Mouse (Mus musculus) spleen, postnatal 10 days (tissue): ENCODE results near the gene Ksr2.

ENCODE experiments used
- DNase-seq, 2 experiments: peaks; one replicate each; pipeline ENCODE4 v3.0.0; 2021 to 2022; ENCODE audit warnings: low spot score in 2 of 2

Gene Ksr2

DNA sequence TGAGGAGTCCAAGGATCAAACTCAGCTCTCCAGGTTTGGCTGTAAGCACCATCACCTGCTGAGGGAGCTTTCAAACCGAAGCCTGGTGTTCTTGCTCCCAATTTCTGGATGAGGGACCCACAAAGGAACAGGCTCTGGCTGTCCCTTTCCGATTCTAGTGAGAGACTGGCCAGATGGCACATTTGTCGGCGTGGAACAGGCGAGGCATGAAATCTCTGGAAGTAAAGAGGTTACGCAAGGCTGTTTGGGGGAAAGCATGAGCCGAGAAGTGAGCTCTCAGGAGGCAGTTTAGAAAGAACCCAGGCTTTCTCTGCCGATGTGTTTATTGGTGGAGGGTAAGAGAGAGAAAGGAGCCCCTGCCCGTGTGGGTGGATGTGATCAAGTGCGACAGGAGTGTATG lies 109.2 kb downstream of the Ksr2 start:
- DNase-seq = no peak

DNA sequence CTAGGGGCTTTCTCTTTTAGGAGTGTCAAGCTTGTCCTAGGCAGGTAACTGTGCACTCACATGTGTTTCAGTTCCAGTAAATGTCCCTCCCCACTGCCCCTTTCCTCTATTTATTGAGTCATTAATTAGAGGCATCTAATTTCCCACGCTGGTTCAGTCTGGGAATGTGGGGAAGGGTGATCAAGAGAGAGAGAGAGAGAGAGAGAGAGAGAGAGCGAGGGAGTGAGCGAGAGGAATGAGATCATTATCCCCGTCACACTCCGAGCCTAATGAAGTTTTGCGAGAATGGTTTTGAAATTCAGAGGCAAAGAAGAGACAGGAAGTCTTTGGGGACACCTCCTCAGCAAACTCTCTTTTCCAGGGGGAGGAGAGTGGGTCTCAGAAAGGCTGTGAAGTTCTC lies 117.2 kb downstream of the Ksr2 start:
- no peak for DNase-seq

DNA sequence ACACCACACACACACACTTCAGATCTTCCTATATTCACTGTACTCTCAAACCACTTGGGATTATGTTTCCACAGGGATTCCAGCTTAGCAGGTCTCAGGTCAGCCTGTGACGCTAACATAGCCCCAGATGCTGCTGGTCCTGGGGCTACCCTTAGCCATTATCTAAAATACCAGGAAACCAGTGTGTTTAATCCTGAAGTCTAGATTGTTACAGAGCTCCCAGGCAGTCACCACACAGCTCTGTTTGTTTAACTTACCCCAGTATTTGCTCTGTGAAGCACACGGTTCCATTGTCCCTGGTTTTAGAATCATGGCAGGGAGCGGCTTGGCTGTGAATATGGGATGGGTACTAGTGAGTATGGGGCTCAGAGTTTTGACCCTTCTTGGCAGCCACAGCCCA lies 125.4 kb downstream of the Ksr2 start:
- no peak for DNase-seq

DNA sequence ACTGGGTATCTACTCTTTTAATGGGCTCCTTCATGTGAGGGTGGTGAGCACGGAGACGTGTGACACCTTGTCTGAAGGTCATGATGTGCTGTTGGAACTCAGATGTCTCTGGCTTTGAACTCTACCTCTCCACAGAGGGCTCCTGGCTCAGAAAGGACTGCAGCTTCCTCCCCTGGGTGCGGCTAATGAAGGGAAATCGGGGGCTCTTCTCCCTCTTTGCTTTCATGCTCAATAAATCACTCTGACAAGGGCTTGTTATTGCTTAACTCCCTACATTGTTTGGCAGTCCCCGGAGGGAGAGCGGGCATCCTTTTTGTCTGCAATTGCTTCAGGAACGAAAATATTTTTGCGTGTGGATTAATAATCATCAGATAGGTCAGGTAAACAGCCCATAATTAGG lies 127.9 kb downstream of the Ksr2 start:
- no peak for DNase-seq

DNA sequence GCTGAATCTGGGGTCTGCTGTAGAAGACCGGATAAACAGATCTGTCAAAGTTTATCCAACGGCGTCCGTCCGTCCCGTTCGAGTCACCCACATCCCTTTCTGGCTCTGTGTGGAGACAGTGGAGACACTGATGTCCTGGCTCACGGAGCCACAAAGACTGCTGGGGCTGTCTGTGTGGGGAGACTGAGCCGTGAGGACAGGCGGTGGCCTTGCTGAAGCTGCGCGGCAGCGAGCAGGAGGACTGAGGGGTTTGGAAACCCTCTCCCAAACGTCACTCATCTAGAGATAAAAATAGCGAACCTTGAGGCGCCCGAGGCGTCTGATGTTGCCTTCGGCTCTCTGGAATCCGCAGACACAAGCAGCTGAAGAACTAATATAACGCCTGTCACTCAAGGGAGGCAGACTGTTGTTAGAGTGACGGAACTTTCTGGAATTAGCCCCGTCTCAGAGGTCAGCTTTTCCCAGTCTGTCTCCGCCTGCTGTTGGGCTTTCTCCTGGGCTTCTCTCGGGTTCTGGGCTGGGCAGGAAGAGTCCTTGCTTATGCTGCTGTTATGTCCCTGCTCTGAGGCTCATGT lies 133.0 kb downstream of the Ksr2 start:
- DNase-seq = no peak

DNA sequence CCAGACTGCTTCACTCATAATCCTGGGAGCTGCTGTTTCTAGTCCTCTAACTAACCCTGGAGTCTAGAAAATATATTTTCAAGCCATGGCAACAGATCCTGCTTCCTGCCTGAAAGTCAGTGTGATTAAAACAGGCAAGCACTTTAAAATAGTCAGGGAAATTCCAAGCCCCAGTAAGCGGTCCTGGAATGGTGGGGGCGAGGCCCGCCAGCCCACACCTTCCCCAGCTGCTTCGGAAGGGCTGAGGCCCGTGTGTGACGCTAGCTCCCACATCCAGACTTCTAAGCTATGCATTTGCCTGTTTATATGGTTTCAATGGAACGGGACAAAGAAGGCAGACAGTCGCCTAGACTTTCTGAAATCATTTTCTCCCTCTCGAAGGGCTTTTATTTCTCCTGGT lies 137.2 kb downstream of the Ksr2 start:
- DNase-seq = no peak

DNA sequence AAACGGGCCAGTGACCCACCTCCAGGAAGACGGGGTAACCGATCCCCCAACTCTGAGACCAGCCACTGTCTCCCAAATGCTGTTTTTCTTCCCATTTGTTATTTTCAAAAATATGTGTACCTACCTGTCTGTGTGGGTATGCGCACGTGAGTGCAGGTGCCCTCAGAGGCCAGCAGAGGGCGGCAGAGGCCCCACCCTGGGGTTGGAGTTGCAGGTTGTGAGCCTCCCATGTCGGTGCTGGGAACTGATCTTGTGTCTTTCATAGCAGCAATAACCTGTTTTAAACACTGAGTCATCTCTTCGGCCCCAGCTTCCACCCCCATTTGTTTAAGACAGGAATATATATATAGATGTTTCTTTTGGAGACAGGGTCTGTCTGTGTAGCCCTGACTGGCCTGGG lies 138.3 kb downstream of the Ksr2 start:
- no peak for DNase-seq

DNA sequence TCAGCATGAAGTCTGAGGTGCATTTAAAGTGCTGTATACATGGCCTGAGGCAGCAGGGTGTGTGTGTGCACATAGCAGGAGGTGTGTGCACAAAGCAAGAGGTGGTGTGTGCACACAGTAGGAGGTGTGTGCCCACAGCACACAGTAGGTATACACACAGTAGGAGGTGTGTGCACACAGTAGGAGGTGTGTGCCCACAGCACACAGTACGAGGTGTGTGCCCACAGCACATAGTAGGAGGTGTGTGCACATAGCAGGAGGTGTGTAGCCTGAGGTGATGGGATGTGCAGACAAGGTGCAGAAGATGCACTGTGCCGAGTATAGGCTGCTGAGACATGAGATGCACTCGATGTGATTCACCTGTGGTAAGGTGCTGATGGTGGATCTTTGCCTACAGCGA lies 140.7 kb downstream of the Ksr2 start:
- no peak for DNase-seq

DNA sequence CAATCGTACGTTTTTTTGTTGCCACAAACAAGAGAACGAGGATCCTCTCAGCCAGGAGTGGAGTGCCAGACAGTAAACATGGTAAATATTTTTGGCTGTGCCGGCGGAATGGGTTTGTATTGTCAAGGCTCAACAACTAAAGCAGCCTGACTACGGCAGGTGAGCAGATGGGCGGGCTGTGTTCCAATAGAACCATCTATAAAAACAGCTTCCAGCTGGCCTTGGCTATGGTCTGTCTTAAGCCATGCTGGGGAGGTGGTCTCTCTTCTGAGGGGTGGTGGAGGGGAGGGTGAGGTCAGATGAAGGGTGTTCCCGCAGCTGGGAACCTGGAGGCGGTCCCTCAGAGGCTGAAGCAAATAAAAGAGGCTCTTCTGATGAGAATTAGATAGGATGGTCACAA lies 142.8 kb downstream of the Ksr2 start:
- DNase-seq = no peak

- DNase-seq = no peak
These were observed 147.3 kb downstream of the Ksr2 start for GRCm38 (mm10) chr5:117561080-117561479.

GRCm38 (mm10) chr5:117566051-117566665 lies 152.4 kb downstream of the Ksr2 start:
- DNase-seq = no peak

DNA sequence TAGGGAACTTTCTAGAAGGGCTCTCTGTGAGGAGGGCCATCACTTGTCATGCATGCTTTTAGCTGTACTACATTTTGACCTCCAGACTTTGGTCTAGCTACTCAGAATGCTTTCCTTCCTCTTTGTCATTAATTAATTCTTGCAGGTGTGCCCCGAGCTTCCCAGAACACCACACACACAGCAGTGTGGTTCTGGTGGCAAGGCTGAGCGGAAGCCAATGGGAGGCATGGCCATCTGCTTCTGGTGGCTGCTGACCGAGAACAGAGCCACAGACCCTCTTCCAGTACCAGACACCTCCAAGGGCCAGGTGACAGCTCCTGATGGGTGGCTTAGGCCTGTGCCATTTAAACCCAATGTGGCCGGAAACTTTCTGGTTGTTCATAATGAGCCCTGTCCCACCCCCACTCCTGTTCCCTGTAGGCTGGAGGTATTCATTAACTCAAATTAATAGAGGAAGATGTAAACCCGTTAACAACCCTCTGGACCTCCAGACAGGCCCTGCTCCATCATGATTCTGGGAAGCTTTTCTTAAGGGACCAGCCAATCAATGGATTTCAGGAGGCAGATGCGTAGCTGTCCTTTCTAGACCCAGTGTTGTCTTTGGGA lies 155.5 kb downstream of the Ksr2 start:
- no peak for DNase-seq

- no peak for DNase-seq
These were observed 158.6 kb downstream of the Ksr2 start for GRCm38 (mm10) chr5:117572428-117572827.

- no peak for DNase-seq
These were observed 161.1 kb downstream of the Ksr2 start for GRCm38 (mm10) chr5:117574894-117575293.

GRCm38 (mm10) chr5:117577598-117577997 lies 163.8 kb downstream of the Ksr2 start:
- no peak for DNase-seq

- no peak for DNase-seq
These were observed 167.9 kb downstream of the Ksr2 start for GRCm38 (mm10) chr5:117581711-117582110.

DNA sequence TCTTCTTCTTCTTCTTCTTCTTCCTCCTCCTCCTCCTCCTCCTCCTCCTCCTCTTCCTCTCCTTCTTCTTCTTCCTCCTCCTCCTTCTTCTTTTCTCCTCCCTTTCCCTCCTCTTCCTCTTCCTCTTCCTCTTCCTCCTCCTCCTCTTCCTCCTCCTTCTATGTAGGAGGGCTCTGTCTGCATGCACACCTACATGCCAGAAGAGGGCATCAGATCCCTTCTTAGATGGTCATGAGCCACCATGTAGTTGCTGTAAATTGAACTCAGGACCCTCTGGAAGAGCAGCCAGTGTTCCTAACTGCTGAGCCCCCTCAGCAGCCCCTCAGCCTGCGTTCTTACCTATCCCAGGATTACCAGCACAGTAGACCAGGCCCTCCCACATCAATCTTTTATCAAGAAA lies 170.6 kb downstream of the Ksr2 start:
- DNase-seq = no peak

DNA sequence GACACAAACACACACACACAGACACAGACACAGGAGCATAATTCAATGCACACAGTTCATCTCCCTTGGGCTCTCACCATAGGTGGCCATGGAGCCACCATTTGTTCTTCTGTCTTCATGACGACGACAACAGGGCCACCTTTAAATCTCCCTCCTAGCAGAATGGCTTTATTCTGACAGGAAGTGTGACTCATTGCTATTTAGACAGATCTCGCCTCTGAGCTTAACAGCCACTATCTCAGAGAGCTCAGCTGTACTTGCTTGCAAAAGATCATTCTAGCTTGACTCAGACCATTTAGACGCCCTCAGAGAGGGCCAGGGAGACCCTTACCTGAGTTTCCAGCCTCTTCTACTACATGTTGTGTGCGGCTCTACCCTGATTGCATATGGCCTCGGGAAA lies 175.5 kb downstream of the Ksr2 start:
- no peak for DNase-seq

DNA sequence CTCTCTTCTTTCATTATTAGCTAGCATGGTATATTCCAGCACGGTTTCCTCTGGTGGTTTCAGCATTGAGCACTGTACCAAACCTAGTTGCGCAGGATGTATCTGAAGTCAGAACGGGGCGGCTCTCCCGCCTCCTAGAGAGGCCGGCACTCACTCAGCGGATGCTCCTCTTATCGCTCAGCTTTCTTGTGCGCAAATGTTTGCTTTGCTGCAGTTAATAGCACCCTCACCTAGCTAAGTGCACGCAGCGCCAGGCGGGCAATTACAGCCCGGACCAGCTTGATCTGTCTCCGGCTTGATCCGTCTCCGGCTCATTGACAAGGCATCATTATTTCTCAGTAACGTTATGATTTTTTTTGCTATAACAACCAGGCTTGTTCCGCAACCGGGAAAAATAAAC lies 179.5 kb downstream of the Ksr2 start:
- DNase-seq = no peak

DNA sequence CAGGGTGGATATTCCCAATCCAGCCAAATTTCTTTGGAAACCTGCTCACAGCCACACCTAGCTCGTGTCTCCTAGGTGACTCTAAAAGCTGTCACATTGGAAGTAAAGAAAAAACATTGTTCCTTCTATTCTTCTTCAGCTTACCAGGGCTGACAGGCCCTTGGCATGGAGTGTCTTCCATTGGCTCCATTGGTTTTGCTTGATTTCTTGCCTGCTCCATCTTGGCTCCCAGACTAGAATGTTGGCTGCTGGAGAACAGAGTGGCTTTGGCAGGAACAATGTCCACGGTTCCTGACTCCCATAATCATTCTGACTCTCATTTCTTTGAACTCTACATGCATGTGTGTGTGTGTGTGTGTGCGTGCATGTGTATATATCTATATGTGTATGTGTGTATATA lies 183.0 kb downstream of the Ksr2 start:
- no peak for DNase-seq

DNA sequence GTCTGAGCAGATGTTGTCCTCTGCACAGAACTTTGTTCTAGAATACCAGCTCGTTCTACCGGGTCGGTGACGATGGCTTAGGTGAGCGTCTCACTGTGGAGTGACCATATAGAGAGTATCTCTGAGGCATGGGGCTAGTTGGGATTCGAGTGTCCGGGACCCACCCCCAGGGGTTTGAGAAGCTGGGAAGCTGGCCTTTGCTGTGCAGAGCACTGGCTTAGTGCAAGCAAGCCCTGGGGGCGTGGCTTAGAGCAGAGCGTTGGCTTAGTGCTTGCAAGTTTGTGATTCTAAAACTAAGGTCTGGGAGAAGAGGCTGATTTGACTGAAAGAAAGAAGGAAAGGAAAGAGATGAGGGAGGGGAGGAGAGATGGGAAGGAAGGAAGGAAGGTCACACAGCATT lies 188.2 kb downstream of the Ksr2 start:
- no peak for DNase-seq

DNA sequence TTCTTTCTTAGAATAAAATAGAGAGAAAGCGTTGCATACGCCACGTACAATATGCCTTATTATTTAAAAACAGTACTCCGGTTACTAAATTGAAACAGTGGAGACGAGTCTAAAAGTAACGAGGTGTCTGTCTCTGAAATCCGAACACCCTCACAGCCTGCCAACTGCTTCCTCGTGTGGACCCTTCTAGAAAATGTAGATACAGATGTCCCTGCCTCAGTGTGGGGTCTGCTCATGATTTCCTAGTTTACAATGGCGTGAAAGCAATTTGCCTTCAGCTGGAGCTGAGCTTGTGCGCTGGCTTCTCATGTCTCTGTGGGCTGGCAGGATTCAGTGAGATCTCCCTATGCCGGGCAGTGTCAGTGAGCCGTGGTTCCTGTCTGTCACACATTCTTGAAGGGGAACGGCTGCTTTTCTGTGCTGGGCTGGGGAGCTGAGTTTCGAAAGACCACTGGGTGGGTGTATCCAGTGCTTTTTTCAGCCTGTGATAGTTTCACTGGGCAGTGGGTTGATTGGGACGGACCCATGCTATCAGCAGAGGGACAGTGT lies 194.0 kb downstream of the Ksr2 start:
- DNase-seq = no peak

- DNase-seq = peak; percentile 11 to 66
These were observed 200.7 kb downstream of the Ksr2 start for GRCm38 (mm10) chr5:117614331-117615024.
